Mouse (Mus musculus) neural tube, embryonic 10.5 days (tissue): ENCODE measurements at regions not wholly inside any gene's neighbourhood (a gene's known extent, or its start where the extent isn't known, plus 50 kb on each side); places are given as distances from the start of the nearest gene placed in this dataset.
A peak's percentile ranks its signal among the peaks of the same experiment; 100 is the strongest.
"Not testable (repeated sequence)": the region's sequence is repeated elsewhere in the genome, so short reads cannot be mapped to it uniquely, and the experiment has no call there.

Experiments
- DNase-seq: peaks from one replicate; pipeline ENCODE4 v3.0.0-alpha.2; 2017; ENCODE audit warnings: low spot score; ENCODE audit errors: extremely low spot score

DNA sequence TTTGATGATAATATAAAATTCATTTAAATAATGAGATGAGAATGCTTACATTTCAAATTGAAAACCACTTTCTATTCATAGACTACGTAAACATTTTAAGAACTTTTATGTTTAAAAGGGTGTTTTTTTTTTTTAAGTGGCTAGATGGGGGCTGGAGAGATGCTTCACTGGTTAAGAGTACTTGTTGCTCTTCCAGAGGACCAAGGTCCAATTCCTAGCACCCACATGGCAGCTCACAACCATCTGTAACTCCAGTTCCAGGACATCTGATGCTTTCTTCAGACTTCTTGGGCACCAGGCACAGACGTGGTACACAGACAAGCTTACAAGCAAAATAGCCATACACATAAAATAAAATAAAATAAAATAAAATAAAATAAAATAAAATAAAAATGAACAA is 239.5 kb downstream of the Mef2c start:
- DNase-seq: no peak

DNA sequence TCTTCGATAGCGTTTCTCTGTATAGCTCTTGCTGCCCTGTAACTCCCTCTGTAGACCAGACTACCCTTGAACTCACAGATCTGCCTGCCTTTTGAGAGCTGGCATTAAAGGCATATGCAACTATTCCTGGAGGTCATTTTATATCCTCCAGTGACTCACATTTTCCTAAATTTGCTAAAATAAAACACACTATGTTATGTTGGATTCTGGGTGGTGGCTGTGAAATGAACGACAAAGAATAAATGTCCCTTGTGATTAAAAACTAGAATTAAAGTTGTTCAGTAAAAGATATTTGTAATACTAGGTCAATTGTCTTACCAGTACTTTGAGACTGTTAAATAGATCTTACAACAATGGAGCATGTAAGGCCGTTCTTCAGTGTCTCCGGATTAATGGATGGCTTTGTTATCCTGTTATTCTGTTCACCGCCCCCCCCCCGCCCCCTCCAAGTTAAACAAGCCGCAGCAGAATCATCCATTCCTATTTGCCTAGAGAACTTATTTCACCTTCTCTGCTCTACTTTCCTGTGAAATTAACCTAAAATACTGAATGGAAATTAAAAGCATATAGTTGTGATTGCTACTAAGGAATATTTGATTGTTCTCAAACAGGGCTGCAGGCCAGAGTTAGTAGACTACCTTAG is 240.4 kb downstream of the Mef2c start:
- DNase-seq: no peak

DNA sequence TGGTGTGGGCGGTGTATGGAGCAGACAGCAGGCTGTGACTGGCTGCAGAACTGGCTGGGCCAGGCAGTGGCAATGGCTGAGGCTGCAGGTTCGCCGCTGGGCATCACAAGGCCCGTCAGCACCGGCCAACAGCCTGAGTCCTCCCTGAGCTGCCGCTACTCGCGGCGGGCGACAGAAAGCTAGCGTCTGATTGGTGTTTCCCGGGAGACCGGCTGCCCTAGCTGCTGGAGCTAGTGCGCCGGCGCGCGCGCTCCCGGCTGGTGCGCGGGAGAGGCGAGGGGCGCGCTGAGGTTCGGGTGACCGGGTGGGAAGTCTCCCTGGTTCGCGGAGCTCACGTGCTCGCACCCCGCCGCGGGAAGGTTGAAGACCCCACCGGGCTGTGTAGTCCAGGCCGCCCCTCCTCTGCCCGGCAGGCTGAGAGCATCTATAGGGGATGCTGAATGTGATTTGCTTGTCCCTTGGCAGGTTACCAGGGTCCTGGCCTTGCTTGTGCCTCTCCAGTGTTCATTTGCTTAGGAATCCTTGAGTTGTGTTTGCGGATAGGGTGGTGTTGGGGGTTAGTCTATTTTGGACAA is 241.2 kb downstream of the Mef2c start:
- peak; percentile 88 for DNase-seq

- DNase-seq: no peak
Observed at GRCm38 (mm10) chr13:83745961-83746360, 242.1 kb downstream of the Mef2c start.

DNA sequence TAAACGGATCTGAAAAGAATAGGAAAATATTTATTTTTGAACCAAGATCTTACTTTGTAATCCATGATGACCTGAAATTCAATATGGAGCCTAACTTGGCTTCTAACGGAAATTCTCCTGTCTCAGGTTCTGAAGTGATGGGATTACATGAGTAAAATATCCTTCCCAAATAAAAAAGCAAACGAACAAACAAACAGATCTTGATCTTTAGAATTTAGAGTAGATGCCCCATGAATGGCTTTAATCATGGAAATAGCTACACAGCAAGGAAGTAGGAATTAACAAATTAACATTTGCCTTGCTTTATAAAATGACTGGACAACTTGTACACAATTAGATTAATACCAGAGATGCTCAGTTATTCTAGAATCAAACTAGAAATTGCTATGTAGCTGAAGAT is 243.8 kb downstream of the Mef2c start:
- DNase-seq: no peak

GRCm38 (mm10) chr13:83749376-83750150 is 245.7 kb downstream of the Mef2c start:
- DNase-seq: no peak

DNA sequence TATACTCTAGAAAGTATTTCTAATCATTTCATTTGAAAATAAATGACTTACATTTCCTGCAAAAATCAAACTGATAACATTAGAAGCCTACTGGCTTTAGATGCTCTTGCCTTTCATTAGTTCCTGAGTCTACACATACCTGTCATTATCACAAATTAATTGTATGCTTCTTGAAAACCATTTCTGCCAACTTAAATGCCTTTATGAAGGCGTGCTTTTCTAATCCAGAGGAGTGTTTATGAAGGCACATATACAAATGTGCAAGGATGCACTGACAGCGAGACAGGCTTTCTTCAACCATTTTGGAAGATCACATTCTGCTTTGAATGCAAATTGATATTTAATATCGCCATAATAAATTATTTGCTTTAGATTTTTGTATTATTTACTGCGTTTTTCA is 246.6 kb downstream of the Mef2c start:
- no peak for DNase-seq

DNA sequence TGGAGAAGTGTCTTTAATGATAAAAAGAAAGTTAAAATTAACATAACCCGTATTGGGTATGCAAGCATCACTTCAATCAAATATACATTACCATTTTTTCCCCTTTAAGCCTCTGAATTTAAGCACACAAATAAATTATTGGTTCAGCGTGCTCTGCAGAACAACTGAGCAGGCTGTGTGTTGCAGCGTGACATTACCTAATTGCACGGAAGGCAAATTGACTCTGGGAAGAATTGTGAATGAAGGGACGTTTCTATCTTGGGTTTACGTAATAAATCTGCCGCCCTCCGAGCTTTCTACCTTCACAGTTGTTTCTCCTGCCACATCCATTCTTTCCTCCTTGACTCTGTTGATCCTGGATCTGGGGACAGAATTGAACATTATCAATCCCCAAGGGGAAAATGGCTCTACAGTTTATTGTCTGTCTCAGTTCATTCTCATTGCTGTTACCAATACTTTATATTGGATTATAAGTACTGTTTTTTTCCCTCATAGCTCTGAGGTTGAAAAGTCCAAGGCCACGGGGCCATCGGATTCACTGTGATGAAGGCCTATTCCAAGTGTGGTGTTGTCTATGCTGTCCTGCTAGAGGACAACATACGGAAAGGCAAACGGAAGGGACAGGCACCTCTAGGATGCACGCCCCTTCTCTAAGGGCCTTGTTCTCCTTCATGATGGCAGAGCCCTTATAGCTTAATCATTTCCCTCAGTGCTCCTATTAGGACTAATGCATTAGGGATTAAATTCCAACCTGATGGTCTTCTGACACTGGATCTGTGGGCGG is 256.7 kb downstream of the Mef2c start:
- no peak for DNase-seq

- DNase-seq: no peak
Observed at GRCm38 (mm10) chr13:83762484-83762883, 258.6 kb downstream of the Mef2c start.

DNA sequence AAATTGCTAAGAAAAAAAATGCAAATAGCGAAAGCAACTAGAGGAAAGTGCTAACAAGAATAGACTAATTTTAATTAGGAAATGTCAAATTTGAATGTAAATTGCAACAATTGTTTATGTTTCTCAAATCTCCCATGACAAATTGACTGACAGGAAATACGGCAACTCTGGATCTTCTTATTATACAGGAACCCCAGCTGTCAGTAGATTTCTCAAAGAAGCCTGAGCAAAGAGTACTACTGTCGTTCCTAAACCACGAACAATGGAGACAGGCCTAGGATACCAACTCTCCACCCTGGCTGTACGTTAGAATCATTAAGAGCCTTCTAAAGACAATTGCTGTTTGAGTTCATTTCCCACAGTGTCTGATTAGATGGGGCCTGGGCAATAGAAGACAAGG is 259.5 kb downstream of the Mef2c start:
- not testable (repeated sequence) for DNase-seq

DNA sequence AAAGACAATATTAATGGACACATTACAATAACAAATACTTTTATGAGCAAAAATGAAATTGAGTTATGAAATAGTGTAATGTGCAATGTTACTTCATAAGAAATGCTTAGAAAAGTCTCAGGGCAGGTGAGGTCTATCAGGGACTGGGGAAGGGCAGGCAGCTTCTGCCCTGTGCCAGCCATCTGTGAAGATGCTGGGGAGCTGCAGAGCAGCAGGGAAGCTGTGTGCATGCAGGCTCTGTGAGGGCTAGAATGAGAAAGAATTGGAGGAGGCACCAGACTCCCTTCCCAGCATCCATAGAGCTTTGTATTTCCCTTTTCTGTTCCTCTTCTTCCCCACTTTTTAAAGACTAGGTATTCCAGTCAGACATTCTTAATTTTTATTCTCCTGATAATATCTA is 281.8 kb downstream of the Mef2c start:
- DNase-seq: no peak

- no peak for DNase-seq
Observed at GRCm38 (mm10) chr13:83809535-83809934, 305.7 kb downstream of the Mef2c start.

DNA sequence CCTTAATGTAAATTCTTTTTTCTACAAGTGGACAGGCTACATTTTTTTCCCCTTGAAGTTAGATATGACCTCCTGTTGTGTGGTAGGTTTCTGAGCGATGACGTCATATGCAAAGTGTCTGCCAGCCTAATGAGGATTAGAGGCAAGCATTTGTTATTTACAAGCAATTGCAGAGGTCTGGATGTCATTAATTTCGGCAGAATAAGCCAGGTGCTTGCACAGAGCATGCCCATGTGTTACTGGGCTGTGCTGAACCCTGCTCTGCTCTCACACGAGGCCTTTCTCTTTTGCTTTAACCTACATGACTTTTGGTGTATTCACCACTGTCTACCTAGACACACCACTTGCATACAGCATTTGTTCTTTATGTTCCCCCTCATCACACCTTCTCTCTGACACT is 316.5 kb downstream of the Mef2c start:
- no peak for DNase-seq

GRCm38 (mm10) chr13:83820721-83821120 is 316.9 kb downstream of the Mef2c start:
- no peak for DNase-seq

DNA sequence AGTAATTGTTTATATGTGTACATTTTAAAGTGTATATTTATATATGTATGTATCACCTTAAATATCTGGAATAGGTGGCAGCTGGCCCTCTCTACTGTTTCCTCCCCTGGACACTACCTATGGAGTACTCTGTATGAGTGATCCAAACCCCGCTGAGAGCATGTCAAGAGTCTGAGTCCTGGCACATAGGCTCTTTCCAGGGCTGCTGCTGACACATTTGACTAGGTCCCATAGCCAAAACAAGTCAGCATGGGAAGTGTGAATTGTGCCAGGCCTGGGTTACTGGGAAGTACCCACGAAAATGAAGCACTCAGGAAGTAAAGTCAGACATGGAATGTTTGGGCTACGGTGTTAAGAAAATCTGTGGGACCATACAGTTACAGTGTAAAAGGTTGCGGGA is 321.1 kb downstream of the Mef2c start:
- no peak for DNase-seq

- DNase-seq: no peak
Observed at GRCm38 (mm10) chr13:83826841-83827463, 323.1 kb downstream of the Mef2c start.

GRCm38 (mm10) chr13:83865932-83866685 is 356.0 kb upstream of the Tmem161b start:
- DNase-seq: no peak

DNA sequence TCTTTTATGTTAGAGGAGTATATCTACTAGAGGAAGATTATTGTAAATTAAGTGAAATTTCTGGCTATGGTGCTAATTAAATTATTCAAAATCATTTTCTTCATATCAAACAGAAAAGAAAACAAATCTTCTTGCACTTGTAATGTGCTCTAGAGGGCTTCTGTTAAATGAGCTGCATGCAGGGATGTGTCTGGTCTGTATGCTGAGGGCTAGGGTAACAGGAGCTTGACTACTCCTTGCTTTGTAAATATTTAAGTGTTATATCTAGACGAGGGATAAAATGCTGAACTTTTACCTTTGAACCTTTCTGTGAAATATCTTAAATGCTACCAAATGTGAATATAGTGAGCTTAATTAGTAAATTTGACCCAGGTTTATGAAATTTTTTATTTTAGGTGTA is 354.9 kb upstream of the Tmem161b start:
- DNase-seq: no peak

GRCm38 (mm10) chr13:83867831-83868473 is 354.1 kb upstream of the Tmem161b start:
- DNase-seq: no peak

DNA sequence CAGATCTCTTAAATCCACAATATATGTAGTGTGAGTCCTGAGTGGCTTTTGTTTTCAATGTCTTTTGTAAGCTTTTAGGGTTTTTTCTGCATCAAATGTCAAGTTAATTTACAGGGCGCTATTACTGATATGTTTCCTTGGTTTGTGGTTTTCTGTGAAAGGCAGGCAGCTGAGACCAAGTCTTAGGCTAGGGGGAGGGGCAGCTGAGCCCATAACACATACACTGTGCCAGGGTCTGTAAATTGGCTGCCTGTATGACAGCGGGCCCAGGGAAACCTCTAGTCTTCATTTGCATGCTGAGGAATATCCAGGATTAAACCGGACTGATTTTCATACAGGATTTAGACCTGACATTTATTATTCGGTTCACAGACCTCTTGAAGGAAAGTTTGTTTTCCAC is 353.2 kb upstream of the Tmem161b start:
- no peak for DNase-seq
